ENCODE assay signal across 16 mouse cellular contexts in genomic region chr3:40297120-40297519, GRCm38 (mm10).
"Had no signal": no experiment of that assay in that cellular context is flagged by ENCODE, and none has a peak within 500 bp of the region (broad histone marks: within the 10 kb centered on the region; RNA-seq: fewer than 3 reads in every experiment).

No protein-coding gene starts in this region.

- H3K4me3 ChIP-seq: neural tube, embryonic 13.5 days; neural tube, embryonic 15.5 days; stomach, embryonic 15.5 days had no signal

- H3K9ac ChIP-seq: neural tube, embryonic 13.5 days; neural tube, embryonic 15.5 days; stomach, embryonic 15.5 days had no signal

- H3K36me3 ChIP-seq: neural tube, embryonic 13.5 days; neural tube, embryonic 15.5 days; stomach, embryonic 15.5 days had no signal

- DNase-seq: retina, postnatal 1 day; right cerebral cortex, adult 18-20 months; right cerebral cortex, postnatal 14 days; right cerebral cortex, postnatal 25 days; right cerebral cortex, postnatal 4 days; spleen, adult 18-20 months; thymus, adult 18-20 months; thymus, adult 2 months; thymus, postnatal 14 days; thymus, postnatal 25 days; thymus, postnatal 36 days; thymus, postnatal 4 days had no signal

- H3K4me1 ChIP-seq: neural tube, embryonic 13.5 days; neural tube, embryonic 15.5 days; stomach, embryonic 15.5 days had no signal

- H3K27me3 ChIP-seq: neural tube, embryonic 13.5 days; neural tube, embryonic 15.5 days; stomach, embryonic 15.5 days had no signal

- H3K4me2 ChIP-seq: neural tube, embryonic 13.5 days; neural tube, embryonic 15.5 days; stomach, embryonic 15.5 days had no signal

- H3K27ac ChIP-seq: neural tube, embryonic 13.5 days; neural tube, embryonic 15.5 days; stomach, embryonic 15.5 days; stomach, postnatal 0 days had no signal

- H3K9me3 ChIP-seq: neural tube, embryonic 13.5 days; neural tube, embryonic 15.5 days; stomach, embryonic 15.5 days had no signal
